Comparison of ENCODE assay signal across 18 mouse cellular contexts in genomic region chr10:75839092-75839491, GRCm38 (mm10). TPM values are rescaled to one million over a fixed set of nuclear protein-coding genes. Genes with fewer than 3 reads are reported as not detected.
DNase-seq lines count a peak whose midpoint lies in the region.
"Had no signal": no experiment of that assay in that cellular context is flagged by ENCODE, and none has a peak within 500 bp of the region (broad histone marks: within the 10 kb centered on the region; RNA-seq: fewer than 3 reads in every experiment).

No protein-coding gene starts in this region.

- DNase-seq in CD4-positive helper T cell, adult 2 months (ENCODE audit: low read depth, low spot score), result peak; percentile 78
- peak; percentile 71 for DNase-seq in CD4-positive, CD25-positive, alpha-beta regulatory T cell, adult 2 months (ENCODE audit: low read depth, low spot score)
- DNase-seq in T-cell, adult 2 months (ENCODE audit: low spot score), result peak; percentile 37
- DNase-seq in induced T-regulatory cell, adult 2 months (ENCODE audit: low read depth), result peak; percentile 82
- no peak for DNase-seq in spleen, postnatal 36 days (ENCODE audit: low spot score in 2 of 2)
- no peak for DNase-seq in left cerebral cortex, postnatal 10 days (ENCODE audit: extremely low spot score in 1 of 2, low spot score in 2 of 2)
- no peak for DNase-seq in cerebellum, adult 8-10 months
- no peak for DNase-seq in left cerebral cortex, adult 9 months (ENCODE audit: low spot score in 2 of 2)
- DNase-seq: adrenal gland, adult 8-10 months; adrenal gland, postnatal 14 days; adrenal gland, postnatal 36 days; cerebellum, adult 11-12 months; cerebellum, adult 2 months; cerebellum, postnatal 10 days; cerebellum, postnatal 25 days; forebrain, postnatal 0 days had no signal

- intact Hi-C loops in left cerebral cortex, postnatal 10 days (cut with DNase I), result no loop called here

RNA-seq across cellular contexts. Expression of gene Gstt2, which starts 1.9 kb away (rescaled TPM):
- total RNA-seq in left cerebral cortex, postnatal 10 days (2021), result 1 to 10 TPM; 3.5 to 4.6 TPM

RNA-seq across cellular contexts. Expression of gene Gstt4, which starts 16.7 kb away (rescaled TPM):
- total RNA-seq in left cerebral cortex, postnatal 10 days (2021), result not detected
- total RNA-seq: adrenal gland, adult 18-20 months; adrenal gland, adult 8-10 months; adrenal gland, postnatal 36 days; forebrain, postnatal 0 days; G1E had no signal

RNA-seq across cellular contexts. Expression of gene Mif, which starts 20.9 kb away (rescaled TPM):
- total RNA-seq in left cerebral cortex, postnatal 10 days (2021), result 100 to 1,000 TPM; 771 to 828 TPM

RNA-seq across cellular contexts. Expression of gene Gstt1, which starts 40.7 kb away (rescaled TPM):
- 1 to 10 TPM; 3.8 TPM for total RNA-seq in left cerebral cortex, postnatal 10 days (2021)

RNA-seq across cellular contexts. Expression of gene Derl3, which starts 54.1 kb away (rescaled TPM):
- 1 to 10 TPM; 1.5 to 3.0 TPM for total RNA-seq in left cerebral cortex, postnatal 10 days (2021)

Comparison
In these comparisons a context has a peak if more than half of its experiments do, and no peak if none do; other contexts are left out.
1. DNase-seq: peak in CD4-positive helper T cell, adult 2 months (single experiment), CD4-positive, CD25-positive, alpha-beta regulatory T cell, adult 2 months (single experiment), T-cell, adult 2 months (single experiment) and induced T-regulatory cell, adult 2 months (single experiment); none in spleen, postnatal 36 days (0 of 2), left cerebral cortex, postnatal 10 days (0 of 2), cerebellum, adult 8-10 months (single experiment) and left cerebral cortex, adult 9 months (0 of 2).